Mouse (Mus musculus) kidney, postnatal 0 days (tissue): ENCODE results near the gene Ncoa1. TPM values are rescaled to one million over a fixed set of nuclear protein-coding genes. Genes with fewer than 3 reads are reported as not detected.

Experiments
- ATAC-seq: fragments of 200-750 bp; cut with Nextera tagmentation; replicated peaks from 2 replicates; pipeline ENCODE4 v1.8.0; 2017; ENCODE audit warnings: low read depth, moderate number of reproducible peaks, moderate TSS enrichment, moderate library complexity; ENCODE audit not compliant: low FRiP score
- DNase-seq: peaks from one replicate; pipeline ENCODE4 v3.0.0-alpha.2; 2016; ENCODE audit warnings: low spot score
- H3K27ac ChIP-seq: fragments of 300-500 bp; sonication (generic); 2 replicates; pipeline ENCODE4 v1.5.1; 2014; ENCODE audit warnings: mild to moderate bottlenecking
- H3K27me3 ChIP-seq: fragments of 300-500 bp; sonication (generic); 2 replicates; pipeline ENCODE4 v1.6.1; 2014; ENCODE audit warnings: low read length, mixed read lengths; ENCODE audit not compliant: insufficient read depth
- H3K36me3 ChIP-seq: fragments of 300-500 bp; sonication (generic); 2 replicates; pipeline ENCODE4 v1.6.1; 2014; ENCODE audit warnings: low read length, mixed read lengths; ENCODE audit not compliant: insufficient read depth
- H3K4me1 ChIP-seq: fragments of 300-500 bp; sonication (generic); replicated peaks from 2 replicates; pipeline ENCODE4 v1.6.1; 2014; ENCODE audit warnings: antibody characterized with exemption, low read length, mixed read lengths; ENCODE audit not compliant: insufficient read depth
- H3K4me2 ChIP-seq: fragments of 300-500 bp; sonication (generic); 2 replicates; pipeline ENCODE4 v1.6.1; 2014; ENCODE audit warnings: mild to moderate bottlenecking, low read length, moderate library complexity, mixed read lengths
- H3K4me3 ChIP-seq: fragments of 300-500 bp; sonication (generic); replicated peaks from 2 replicates; pipeline ENCODE4 v1.5.1; 2014; ENCODE audit warnings: low read depth, low read length
- H3K9ac ChIP-seq: fragments of 300-500 bp; sonication (generic); 2 replicates; pipeline ENCODE4 v1.6.1; 2014; ENCODE audit warnings: low read depth, low read length
- H3K9me3 ChIP-seq: fragments of 300-500 bp; sonication (generic); replicated peaks from 2 replicates; pipeline ENCODE4 v1.6.1; 2016; ENCODE audit warnings: low read length, inconsistent platforms, mixed read lengths
- CTCF ChIP-seq: IDR thresholded peaks from 2 replicates; pipeline ENCODE4 v1.5.1; 2016; ENCODE audit warnings: antibody characterized with exemption, low read depth, mild to moderate bottlenecking, moderate library complexity
- WGBS: fragments of 180-500 bp; shearing (Covaris S2); extraction: QIAGEN DNeasy Blood & Tissue Kit; methylation state at CpG from one replicate; pipeline ENCODE4 v1.1.7; 2014; 5-methylcytosine and 5-hydroxymethylcytosine counted together
- polyA plus RNA-seq: library from polyadenylated mRNA; unstranded; fragments of >200 nt; fragmentation: Nextera tagmentation; extraction: Ambion mirVana; gene quantifications from 2 replicates; pipeline ENCODE4 v1.2.1, GENCODE M21; 2015

Gene Ncoa1
- polyA plus RNA-seq, 1 experiment from 2014 or later = 8.7 TPM

GRCm38 (mm10) chr12:4499651-4500175 lies 22.7 kb upstream of the Ncoa1 start:
- no peak for DNase-seq
- H3K9ac ChIP-seq = no peak overlapping the region
- no peak overlapping the region for H3K27ac ChIP-seq
- 77% methylated on average over 3 of the region's 3 CpGs for WGBS
- H3K4me2 ChIP-seq = no peak overlapping the region
- no peak for ATAC-seq
- TF ChIP-seq CTCF = no peak
- no peaks in the 10 kb centered on the region for H3K36me3 ChIP-seq
- no peak overlapping the region for H3K4me3 ChIP-seq
- H3K4me1 ChIP-seq = no peaks in the 10 kb centered on the region
- H3K9me3 ChIP-seq = no peaks in the 10 kb centered on the region
- H3K27me3 ChIP-seq = no peaks in the 10 kb centered on the region

- WGBS = 69% methylated on average over 6 of the region's 6 CpGs
- H3K27ac ChIP-seq = no peak overlapping the region
- no peak for TF ChIP-seq CTCF
These were observed 11.4 kb upstream of the Ncoa1 start for GRCm38 (mm10) chr12:4488411-4488810.

GRCm38 (mm10) chr12:4483386-4483785 lies 6.4 kb upstream of the Ncoa1 start:
- H3K27ac ChIP-seq = no peak overlapping the region
- 73% methylated on average over 4 of the region's 4 CpGs for WGBS
- DNase-seq (no peak), ATAC-seq (no peak)
- H3K9me3 ChIP-seq = no peaks in the 10 kb centered on the region
- H3K9ac ChIP-seq = no peak overlapping the region
- no peak for TF ChIP-seq CTCF
- no peaks in the 10 kb centered on the region for H3K36me3 ChIP-seq
- H3K27me3 ChIP-seq = no peaks in the 10 kb centered on the region
- H3K4me3 ChIP-seq = no peak overlapping the region
- no peaks in the 10 kb centered on the region for H3K4me1 ChIP-seq
- no peak overlapping the region for H3K4me2 ChIP-seq

More at GRCm38 (mm10) chr12:4488411-4488810, 11.4 kb upstream of the Ncoa1 start:
- H3K4me2 ChIP-seq = no peak overlapping the region
- DNase-seq (peak; percentile 20), ATAC-seq (no peak)
- H3K27me3 ChIP-seq = no peaks in the 10 kb centered on the region
- H3K4me1 ChIP-seq = no peaks in the 10 kb centered on the region
- H3K9ac ChIP-seq = no peak overlapping the region
- no peaks in the 10 kb centered on the region for H3K9me3 ChIP-seq
- no peaks in the 10 kb centered on the region for H3K36me3 ChIP-seq
- H3K4me3 ChIP-seq = no peak overlapping the region

- no peak for DNase-seq
- no peaks in the 10 kb centered on the region for H3K9me3 ChIP-seq
- 73% methylated on average over 5 of the region's 5 CpGs for WGBS
These were observed 4.7 kb upstream of the Ncoa1 start for GRCm38 (mm10) chr12:4481687-4482086.

GRCm38 (mm10) chr12:4480250-4480649 lies 3.3 kb upstream of the Ncoa1 start:
- DNase-seq = no peak

More at GRCm38 (mm10) chr12:4481687-4482086, 4.7 kb upstream of the Ncoa1 start:
- TF ChIP-seq CTCF = no peak
- Histone ChIP-seq H3K27me3 (no peaks in the 10 kb centered on the region), H3K4me3 (no peak overlapping the region), H3K4me2 (no peak overlapping the region), H3K4me1 (no peaks in the 10 kb centered on the region), H3K27ac (no peak overlapping the region), H3K36me3 (no peaks in the 10 kb centered on the region), H3K9ac (no peak overlapping the region)
- no peak for ATAC-seq

GRCm38 (mm10) chr12:4479171-4479881 lies 2.3 kb upstream of the Ncoa1 start:
- no peak for DNase-seq
- no peak overlapping the region for H3K9ac ChIP-seq
- TF ChIP-seq CTCF = no peak
- no peak overlapping the region for H3K4me3 ChIP-seq
- no peaks in the 10 kb centered on the region for H3K27me3 ChIP-seq
- H3K27ac ChIP-seq = no peak overlapping the region
- no peaks in the 10 kb centered on the region for H3K36me3 ChIP-seq
- ATAC-seq = no peak
- H3K4me2 ChIP-seq = no peak overlapping the region
- WGBS = 63% methylated on average over 3 of the region's 3 CpGs
- H3K4me1 ChIP-seq = 0 out of 2 replicates have a peak, but pooled peaks cover 5% of the 10 kb centered on the region
- no peaks in the 10 kb centered on the region for H3K9me3 ChIP-seq

More at GRCm38 (mm10) chr12:4480250-4480649, 3.3 kb upstream of the Ncoa1 start:
- no peak overlapping the region for H3K4me2 ChIP-seq
- no peak for TF ChIP-seq CTCF
- no peak overlapping the region for H3K9ac ChIP-seq
- H3K4me3 ChIP-seq = no peak overlapping the region
- 82% methylated on average over 4 of the region's 4 CpGs for WGBS
- no peak overlapping the region for H3K27ac ChIP-seq
- no peaks in the 10 kb centered on the region for H3K27me3 ChIP-seq
- no peaks in the 10 kb centered on the region for H3K36me3 ChIP-seq
- ATAC-seq = no peak
- H3K4me1 ChIP-seq = 0 out of 2 replicates have a peak, but pooled peaks cover 5% of the 10 kb centered on the region
- H3K9me3 ChIP-seq = no peaks in the 10 kb centered on the region
